Mouse (Mus musculus) c-Kit-negative CD71-positive TER-119-positive erythroid progenitor cells, embryonic 14.5 days (primary cell): Measurements from ENCODE around the gene Dach1.

Experiments used
- DNase-seq: peaks from one replicate; pipeline ENCODE4 v3.0.0-alpha.2; 2013; ENCODE audit warnings: low read depth, low spot score

The Dach1 gene

DNA sequence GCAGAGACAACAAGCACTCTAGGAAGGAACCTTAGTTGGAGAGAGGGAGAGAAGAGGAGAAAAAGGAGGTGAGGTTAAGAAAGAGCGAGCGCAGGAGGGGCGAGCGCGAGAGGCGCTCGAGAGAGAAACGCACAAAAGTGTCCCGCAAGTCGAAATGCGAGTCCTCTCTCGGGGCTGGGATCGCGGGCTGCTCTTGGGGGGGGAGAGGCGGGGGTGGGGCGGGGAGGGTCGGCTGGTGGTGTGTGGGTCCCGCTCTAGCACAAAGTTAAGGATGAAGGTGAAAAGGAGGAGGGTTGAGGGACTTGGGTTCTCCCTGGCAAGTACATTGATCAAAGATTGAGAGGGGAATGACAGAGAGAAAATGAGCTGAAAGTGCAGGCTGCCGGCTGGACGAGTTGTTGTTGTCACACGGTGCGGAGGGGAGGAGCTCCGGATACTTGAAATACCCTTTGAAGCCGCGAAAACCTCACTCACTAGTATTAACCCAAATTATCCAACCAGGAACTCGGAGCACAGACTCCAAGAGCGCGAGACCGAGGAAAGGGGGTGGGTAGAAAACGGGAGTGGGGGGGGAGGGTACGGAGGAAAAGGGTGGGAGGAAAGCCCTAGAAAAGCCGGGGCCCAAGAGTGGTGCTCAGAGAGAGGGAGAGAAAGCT, at the start of gene Dach1:
Gene Dach1 (minus strand): TSS at position 345 of the 656 bp plus-strand sequence.
- DNase-seq, result no peak

DNA sequence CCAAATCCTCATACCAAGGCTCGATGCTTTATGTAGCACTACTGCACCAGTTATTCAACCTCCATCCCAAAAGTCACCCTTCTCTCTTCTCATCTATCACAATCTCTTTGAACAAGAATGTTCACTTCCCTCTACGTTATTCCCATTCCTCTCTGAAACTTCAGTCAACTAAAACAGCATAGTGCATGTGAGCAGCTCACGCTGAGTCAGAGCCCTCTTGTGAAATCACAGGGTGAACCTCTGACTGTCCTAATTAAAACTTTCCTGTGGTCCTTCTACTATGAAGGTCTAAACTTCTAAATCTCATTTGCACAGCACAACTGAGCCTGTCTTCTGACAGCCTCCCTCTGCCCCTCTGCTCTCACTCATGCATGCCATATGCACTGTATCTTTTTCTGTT, 30.5 kb upstream of the Dach1 start:
- DNase-seq, result no peak

DNA sequence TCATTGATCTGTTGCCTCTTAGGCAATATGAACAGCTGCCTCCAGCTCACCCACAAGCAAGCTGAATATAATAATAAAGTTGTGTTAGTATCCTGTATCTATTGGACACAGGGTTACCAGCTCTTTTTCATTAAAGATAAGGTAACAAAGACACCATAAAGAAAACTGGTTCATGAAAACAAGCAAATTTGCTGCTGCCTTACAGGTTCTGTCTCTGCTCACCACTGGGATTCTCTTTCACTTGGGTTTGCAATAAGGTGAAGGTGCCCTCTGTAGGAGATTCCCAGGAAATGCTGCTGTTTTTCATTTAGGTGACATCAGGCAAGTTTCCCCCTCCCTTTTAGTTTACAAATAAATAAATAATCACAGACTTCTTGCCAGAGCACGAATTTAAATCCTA, 12.0 kb upstream of the Dach1 start:
- DNase-seq, result no peak

DNA sequence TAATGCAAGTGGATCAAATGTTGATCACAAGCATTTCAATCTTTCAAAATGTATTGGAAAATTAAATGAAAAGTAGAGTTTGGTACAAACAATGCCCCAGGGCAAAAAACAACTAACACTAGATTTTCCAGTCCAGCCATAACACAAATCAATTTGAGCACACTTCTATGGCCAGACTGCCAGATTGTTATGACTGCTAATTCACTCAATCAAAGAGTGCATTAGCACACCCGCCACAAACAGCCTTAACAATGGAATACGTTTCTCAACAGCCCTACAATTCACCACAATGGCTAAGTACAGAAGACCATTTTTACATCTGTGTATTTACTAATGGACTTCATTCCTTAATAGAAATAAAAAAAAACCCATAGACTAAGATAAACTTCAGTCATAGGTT, 4.3 kb upstream of the Dach1 start:
- no peak for DNase-seq

DNA sequence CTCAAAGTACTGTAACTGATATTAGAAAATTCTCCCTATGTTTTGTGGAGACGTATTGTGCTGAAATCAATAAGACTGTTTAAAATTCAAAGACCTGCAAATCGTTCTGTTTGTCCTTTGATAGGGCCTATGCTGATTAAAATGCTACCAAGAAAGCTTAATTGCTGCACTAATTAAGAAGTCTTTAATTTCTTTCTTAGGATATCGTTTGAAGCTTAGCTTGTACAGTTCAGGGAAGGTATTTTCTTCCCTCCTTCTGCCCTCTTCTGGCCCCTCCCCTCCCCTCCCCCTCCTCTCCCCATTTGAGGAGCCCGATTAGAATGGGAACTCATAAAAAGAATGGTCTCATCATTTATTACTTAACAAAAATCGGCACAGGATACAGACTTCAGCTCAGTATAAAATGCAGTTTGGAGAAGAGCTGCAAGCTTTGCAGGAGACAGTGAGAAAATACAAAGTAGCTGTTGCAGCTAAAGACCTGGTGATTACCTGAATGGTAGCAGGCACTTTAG, 2.9 kb upstream of the Dach1 start:
- no peak for DNase-seq

DNA sequence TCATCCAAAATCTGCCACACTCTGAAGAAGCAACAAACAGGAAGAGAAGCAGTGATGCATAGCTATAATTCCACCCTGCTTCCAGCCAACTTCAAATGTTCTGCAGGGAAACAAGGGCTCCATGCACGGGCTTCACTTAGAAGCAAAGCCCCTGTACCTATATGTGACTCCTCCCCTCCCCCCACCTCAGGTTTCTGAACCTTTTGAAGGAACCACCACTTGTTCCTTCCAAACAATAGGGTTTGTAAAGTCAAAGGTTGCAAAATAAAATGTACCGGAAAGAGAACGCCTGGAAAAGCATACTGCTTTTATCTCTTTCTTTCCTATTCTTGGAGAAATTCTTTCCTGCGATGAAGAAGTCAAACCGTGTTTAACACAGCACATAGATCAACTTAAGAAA, 2.3 kb upstream of the Dach1 start:
- no peak for DNase-seq

DNA sequence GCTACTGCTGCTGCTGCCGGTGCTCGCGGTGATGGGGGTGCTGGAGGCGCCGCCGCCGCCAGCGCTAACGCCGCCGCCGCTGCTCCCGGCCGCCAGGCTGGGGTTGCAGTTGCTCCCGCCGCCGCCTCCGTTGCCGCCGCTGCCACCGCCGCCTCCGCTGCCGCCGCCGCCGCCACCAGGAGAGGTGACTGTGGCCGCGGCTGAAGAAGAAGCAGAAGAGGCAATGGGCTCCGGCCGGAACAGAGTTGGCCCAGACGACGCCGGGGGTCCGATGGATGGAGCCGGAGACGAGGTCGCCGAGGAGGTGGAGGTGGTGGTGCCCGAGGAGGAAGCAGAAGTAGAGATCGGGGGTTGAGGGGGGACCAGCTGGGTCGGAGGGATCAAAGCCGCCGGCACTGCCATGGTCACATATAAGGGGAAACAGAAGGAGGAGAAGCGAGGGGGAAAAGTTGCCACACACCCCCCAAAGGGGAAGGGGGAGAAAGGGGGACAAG, 610 bp downstream of the Dach1 start:
- no peak for DNase-seq

DNA sequence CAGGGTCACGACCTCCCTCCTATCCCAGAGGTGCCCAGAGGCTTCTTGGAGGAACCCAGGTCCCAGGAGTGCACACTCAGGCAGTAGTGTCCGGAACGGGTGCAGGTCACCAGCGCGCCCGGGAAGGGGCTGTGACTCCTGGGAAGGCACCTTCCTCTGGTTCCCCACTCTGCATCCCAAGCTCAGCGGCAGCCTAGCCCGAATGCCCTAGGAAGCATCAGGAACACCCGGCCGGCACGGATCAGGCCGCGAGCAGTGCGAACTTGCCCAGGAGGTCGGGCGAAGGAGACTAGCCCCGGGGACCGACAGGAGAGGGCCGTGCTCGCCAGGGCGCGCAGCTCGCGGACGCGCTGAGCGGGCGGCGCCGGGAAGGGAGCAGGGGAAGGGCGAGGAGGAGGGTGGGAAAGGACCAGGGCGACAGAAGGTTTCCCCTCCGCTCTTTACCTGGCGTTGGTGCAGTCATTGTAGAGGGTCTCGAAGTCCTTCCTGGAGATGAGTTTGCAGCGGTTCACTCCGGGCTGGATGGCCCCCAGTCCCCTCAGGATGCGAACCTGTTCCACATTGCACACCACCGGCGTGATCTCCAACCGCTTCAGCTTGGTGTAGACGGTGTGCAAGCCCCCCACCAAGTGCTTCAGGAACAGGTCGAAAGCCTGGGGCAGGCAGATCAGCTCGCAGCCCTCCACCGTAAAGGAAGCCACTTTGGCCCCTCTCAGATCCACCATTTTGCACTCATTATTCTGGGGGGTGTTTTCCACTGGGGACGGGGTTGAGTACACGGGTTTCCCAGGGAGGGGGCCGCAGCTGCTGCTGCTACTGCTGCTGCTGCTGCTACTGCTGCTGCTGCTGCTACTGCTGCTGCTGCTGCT, 1.3 kb downstream of the Dach1 start:
- DNase-seq, result no peak

DNA sequence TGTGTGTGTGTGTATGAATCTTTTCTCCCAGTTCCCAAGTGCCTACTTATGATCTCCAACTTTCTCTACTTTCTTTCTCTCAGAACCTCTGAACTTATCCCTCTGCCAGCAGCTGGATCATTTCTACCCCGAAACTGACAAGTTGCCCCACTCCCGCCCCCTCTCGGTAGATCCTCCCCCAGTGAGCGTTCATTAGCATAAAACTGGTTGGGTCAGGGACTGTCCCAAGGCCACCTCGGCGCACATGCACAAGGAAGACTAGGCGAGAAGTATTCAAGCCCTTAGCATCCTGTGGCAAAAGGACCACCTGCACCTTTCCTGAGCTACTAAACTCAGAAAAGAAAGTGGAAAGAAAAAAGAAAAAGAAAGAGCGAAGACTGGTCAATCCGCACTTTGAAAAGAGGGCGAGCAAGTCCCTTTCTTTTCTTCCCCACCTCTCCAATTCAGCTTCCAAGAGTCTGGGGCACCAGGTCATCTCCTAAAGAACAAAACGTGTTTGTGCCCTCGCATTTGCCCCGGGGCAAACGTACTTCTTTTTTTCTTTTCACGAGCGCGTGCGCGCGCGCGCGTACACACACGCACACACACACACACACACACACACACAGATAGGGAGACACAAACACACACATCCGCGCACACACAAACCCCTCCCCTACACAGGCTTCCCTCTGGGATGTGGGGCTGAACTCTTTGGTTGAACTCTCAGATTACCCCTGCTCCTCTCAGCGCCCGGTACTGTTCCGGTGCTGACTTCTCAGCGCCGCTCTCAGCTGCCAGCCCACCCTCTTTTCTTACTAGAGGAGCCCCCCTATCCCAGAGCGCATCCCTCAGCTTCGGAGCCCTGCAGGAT, 2.2 kb downstream of the Dach1 start:
- no peak for DNase-seq

DNA sequence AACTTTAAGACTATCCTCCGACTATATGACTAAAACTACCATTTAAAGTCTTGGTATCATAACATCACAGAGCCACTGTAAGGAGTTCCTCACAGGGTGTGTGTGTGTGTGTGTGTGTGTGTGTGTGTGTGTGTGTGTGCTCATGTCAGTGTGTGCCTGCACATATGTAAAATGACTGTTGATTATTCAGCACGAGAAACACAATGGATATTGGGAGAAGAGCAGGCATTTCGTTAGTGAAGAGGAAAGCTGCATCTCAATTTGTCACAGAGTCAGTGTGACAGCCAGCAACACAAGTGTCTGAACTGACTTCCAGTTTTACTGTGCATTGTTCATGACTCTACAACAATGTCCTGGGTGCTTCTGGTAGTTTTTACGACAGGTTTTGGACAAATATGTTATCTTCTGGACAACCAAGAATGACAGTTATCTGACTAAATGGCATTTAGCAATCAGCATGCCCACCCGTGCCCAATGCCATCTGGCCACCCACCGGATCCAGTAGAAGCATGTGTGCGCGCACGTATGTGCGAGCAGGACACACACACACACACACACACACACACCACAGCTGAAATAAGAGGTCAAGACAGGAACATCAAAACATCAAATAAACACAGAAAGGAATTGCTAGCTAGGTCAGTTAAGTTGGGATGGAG, 3.1 kb downstream of the Dach1 start:
- no peak for DNase-seq

DNA sequence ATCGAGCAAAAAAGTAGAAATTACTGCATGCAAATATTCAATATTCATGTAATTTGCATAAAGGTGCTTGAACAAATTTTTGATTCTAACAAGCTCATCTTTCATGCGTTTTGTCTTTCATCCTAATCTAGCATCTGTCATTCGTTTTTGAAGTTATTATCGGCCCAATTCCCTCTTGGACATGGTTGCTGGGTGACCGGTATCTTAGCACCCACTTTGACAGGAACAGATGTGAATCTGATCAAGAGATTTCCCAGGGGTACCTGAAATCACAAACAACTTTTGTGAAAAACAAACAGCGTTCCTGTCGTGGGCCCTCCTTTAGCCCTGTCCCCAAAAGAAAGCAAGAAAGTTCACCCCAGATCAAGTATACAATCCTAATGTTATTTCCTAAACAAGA, 12.8 kb downstream of the Dach1 start:
- DNase-seq, result no peak

DNA sequence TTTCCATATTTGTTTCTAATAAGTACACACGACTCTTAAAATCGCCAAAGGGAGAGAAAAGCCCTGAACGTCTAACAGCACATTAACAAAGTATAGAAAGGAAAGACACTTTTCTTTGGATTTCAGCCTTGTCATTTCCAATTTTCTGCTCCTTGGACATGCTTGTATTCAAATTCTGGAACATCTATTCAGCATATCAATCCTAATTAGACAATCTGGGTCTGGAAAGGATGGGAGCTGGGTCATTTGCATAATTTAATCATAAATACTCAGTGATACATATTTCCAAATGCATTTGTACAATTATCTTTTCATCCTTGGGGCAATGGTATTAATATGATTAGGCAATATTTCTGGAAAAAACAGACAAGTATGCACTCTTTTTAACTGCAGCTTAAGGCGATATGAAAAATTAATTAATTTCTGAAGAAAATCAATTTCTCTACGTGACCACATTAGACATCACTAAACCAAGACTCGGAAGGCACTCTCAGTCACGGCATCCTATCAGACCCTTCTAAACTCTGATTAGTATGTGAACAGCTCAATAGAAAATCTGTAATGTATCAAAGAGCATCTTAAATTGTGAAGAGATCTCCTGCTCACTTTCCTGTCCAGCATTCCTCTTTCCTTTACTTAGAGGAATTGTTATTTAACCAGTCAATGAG, 13.7 kb downstream of the Dach1 start:
- no peak for DNase-seq

DNA sequence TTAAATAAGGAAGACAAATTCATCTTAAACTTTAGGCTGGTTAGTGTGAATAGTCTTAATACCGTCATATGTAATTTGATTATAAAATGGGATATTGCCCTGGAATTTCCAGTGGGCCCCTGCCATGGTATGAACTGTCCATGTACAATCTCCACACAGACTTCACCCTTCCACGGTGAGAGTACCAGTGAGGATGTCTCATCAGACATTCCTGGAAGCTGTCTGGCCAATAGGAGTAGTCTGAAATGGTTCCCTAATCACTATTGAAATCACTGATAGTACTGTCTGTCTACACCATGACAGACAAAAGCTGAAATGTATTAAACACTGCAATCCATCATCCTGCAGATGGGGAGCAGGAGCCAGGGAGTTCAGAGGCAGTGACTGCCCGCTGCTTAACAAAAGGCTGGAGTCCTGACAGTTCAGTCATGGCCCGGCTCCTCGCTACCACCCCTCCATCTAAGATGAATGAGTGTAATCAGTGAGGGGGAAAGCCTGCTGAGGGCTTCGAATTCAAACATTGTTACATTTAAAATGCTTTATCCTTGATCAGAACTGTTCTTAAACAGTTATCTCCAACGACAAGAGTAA, 14.6 kb downstream of the Dach1 start:
- DNase-seq, result no peak

DNA sequence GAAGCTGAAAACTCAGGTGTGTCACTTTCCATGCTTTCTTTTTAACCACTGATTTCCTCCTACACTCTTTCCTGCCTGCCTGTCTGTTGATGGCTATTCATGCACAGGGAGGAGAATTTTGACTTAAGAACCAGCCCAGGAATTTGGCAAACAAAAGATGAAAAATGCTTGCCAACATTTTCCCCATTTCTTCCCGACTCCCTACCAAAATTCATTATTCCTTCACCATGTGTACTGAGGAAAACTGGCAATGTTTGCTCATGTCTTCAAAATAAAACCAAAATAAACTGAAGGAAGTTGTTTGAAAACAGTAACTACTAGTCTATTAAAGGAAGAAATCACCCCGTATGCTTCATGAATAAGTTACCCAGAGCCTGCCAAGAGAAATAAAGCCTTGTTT, 27.8 kb downstream of the Dach1 start:
- DNase-seq, result no peak

DNA sequence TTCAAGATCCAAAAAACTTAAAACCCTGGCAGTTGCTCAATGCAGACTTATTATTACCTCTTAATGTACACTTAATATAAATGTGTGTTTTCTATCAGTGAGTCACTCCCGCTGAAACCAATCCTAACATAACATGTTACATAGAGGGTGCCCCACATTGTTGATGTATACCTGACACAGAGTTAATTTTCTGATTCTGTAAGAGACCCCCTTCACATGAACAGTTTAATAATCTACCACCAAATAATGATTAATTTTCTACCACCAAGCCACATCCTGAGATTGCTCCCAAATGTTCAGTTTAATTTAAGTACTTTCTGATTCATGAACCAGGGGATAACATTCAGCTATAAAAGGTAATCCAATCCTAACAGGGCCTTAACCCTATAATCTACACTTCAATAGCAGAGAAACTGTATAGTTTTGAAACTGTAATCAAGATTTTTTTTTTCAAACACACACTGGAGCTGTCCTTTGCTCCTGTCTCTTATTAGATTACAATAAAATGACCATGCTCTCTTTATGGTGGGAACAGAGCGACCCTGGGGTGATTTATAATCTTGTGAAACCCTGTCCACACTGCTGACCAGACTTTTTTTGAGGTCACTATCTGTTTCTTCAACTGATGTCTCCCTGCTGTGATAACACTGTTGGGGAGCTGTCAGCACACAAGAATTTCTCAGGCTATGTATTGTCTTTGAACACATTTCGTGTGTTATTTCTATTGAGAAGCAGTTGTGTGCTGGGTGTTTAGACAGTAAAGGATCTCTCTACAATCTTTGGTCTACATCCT, 30.5 kb downstream of the Dach1 start:
- no peak for DNase-seq

DNA sequence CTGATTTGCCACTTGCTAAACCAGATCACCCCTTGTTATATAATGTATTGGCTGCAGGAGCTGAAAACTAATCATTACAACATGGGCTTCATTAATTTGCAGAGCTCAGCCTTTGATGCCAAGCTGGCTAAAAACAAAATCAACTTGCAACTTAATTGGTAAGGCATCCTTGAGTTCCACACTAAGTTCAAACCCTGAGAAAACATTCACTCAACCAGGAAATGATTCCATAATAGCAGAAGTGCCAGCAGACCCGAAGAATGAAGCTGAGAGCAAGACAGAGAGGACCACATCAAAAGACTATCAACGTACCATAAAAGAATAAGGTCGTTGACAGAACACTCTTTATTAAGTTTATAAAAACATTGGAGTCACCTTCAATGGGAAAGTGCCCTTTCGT, 35.0 kb downstream of the Dach1 start:
- no peak for DNase-seq

DNA sequence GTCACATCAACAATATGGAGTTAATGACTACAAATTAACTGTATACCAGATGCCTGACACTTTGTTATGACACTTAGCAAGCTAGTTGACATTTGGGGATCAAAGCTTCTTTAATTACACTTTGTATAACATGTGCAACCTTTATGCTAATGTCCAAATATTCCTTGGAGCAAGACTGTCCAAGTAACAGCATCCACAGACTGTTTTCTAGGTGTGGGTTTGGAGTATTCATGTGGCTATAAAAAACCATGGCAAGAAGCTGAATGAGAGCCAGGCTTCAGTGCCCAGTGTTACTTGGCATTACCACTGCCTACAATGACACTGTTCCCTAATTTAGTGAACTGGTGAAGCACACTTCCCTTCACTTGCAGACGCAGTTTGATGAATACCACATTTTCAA, 46.5 kb downstream of the Dach1 start:
- DNase-seq, result no peak

DNA sequence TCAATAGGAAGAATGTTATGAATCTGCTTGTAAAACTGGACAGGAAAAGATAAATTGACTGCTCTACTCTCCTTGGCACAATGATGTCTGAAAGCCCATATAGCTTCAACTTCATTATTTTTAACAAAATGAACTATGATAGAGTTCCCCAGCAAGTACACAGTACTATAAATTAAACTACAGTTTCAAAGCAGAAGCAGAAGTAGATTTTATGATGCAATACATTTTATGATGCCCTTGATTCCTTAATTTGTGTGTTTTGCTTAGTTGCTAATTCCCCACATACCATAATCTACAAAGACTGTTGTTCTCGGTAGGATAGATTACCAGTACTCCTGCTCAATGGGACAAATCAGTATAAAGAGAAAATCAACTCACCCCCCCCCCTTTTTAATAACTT, 52.9 kb downstream of the Dach1 start:
- DNase-seq, result no peak

DNA sequence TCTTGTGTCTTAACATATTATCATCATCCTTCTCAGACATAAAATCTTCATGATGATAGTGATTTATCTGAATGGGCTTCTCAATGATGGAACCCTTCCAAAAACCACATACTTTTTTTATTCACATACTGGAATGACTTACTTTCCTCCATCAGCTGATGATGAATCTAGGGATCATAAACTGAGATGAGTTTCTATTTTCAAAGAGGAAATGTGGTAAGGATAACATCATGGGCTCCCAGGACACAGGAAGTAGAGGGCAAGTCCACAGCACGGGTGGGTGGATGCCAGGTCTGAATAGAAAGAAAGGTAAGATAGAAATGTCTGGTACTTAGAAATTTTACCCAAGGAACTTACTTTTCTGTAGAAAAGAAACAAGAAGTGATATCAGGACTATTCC, 56.5 kb downstream of the Dach1 start:
- no peak for DNase-seq

DNA sequence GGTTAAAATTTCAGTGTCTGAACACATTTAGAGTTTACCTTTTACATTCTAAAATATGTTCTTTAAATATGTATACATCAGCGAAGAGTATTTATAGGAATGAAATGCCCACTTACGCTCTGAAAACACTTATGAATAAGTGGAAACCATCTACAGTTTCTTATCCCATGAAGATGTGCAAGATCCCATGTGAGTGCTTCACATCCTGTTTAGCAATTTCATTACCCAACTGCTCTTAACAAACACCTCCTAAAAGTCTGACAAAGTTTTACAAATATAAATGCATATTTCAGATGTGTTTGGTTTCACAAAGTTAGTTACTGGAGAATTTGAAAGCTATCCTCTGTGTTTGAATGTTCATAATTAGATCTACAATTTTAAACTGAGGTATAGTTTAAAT, 59.6 kb downstream of the Dach1 start:
- DNase-seq, result no peak
